Mouse (Mus musculus) limb, embryonic 15.5 days (tissue): ENCODE results near the gene Prrx2. TPM values are rescaled to one million over a fixed set of nuclear protein-coding genes. Genes with fewer than 3 reads are reported as not detected.
"Not testable (repeated sequence)": the region's sequence is repeated elsewhere in the genome, so short reads cannot be mapped to it uniquely, and the experiment has no call there.

Experiments
- ATAC-seq: fragments of 200-750 bp; cut with Nextera tagmentation; 2 replicates; pipeline ENCODE4 v1.8.0; 2017; ENCODE audit warnings: low read depth, moderate TSS enrichment; ENCODE audit not compliant: insufficient number of reproducible peaks, low FRiP score, low TSS enrichment
- H3K27ac ChIP-seq: fragments of 300-500 bp; sonication (generic); 2 replicates; pipeline ENCODE4 v1.5.1; 2015; ENCODE audit warnings: moderate library complexity, mild to moderate bottlenecking, inconsistent platforms
- H3K27me3 ChIP-seq: fragments of 300-500 bp; sonication (generic); 2 replicates; pipeline ENCODE4 v1.6.1; 2015; ENCODE audit warnings: inconsistent platforms
- H3K36me3 ChIP-seq: fragments of 300-500 bp; sonication (generic); 2 replicates; pipeline ENCODE4 v1.6.1; 2015; ENCODE audit warnings: inconsistent platforms
- H3K4me1 ChIP-seq: fragments of 300-500 bp; sonication (generic); 2 replicates; pipeline ENCODE4 v1.6.1; 2015; ENCODE audit warnings: inconsistent platforms
- H3K4me2 ChIP-seq: fragments of 300-500 bp; sonication (generic); 2 replicates; pipeline ENCODE4 v1.6.1; 2015; ENCODE audit warnings: mild to moderate bottlenecking, inconsistent platforms
- H3K4me3 ChIP-seq: fragments of 300-500 bp; sonication (generic); 2 replicates; pipeline ENCODE4 v1.5.1; 2015; ENCODE audit warnings: mild to moderate bottlenecking, inconsistent platforms
- H3K9ac ChIP-seq: fragments of 300-500 bp; sonication (generic); 2 replicates; pipeline ENCODE4 v1.6.1; 2015; ENCODE audit warnings: inconsistent platforms
- H3K9me3 ChIP-seq: fragments of 300-500 bp; sonication (generic); 2 replicates; pipeline ENCODE4 v1.6.1; 2016; ENCODE audit warnings: inconsistent platforms
- whole genome bisulfite sequencing: fragments of 180-500 bp; shearing (Covaris S2); methylation state at CpG from one replicate; pipeline ENCODE4 v1.1.7; 2015; 5-methylcytosine and 5-hydroxymethylcytosine counted together
- polyA plus RNA-seq: library from polyadenylated mRNA; unstranded; fragments of >200 nt; fragmentation: Nextera tagmentation; extraction: Ambion mirVana; gene quantifications from 2 replicates; pipeline ENCODE4 v1.2.1, GENCODE M21; 2015

The Prrx2 gene
- polyA plus RNA-seq, 1 experiment from 2014 or later, result 65.0 TPM

DNA sequence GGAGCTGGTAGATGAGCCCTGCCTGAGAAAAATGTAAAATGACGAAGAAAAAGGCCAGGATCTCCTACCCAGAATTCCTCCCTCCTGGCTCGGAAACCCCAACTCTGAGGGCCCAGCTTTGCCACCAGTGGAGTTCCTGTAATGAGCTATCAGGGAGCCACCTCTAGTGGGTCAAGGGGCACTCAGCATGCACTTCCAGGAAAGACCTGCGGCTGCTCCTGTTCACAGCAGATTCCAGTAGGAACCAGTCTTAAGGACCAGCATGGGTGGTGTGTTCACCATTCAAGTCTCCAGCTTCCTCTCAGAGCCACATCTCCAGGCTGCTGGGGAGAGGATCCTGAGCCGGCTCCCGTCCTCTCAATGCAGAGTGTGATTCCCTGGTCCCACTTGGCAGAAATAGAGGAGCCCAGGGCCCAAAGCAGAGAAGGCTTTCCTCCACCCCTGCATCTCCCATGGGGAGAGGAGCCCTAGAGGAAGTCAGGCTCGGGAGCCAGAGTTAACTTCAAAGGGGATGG is 66.9 kb downstream of the Prrx2 start:
- Histone ChIP-seq H3K27me3 (no peaks in the 10 kb centered on the region), H3K27ac (peak overlapping the region; percentile 29; the same call in 1 of the 2 replicates), H3K4me2 (peak overlapping the region; percentile 87), H3K4me1 (peaks cover 45% of the 10 kb centered on the region), H3K4me3 (peak overlapping the region; percentile 53), H3K9me3 (no peaks in the 10 kb centered on the region), H3K36me3 (peaks cover 6% of the 10 kb centered on the region; the same call in 1 of the 2 replicates), H3K9ac (0 out of 2 replicates have a peak overlapping the region, but pooled peaks have one; percentile 39)
- ATAC-seq, result no peak
- 39% methylated on average over 6 of the region's 6 CpGs for WGBS

DNA sequence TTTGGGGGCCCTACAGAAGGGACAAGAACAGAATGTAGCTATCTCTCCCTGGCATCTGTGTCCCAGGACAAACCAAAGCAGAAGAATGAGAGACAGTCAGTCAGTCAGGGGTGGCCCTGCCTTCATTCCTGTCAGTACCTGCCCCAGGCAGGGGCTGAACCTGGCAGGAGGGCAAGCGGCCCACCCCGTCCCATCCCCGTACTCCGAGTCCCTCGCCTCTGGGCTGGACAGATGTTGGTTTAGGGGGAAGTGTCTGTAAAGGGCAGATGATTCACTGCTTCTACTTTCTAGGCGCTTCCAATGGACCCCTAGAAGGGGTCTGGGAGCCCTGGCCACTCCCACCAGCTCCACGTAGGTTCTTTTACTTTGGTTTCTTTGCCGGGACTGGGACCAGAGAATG is 67.5 kb downstream of the Prrx2 start:
- H3K4me1 ChIP-seq, result peaks cover 40% of the 10 kb centered on the region
- peaks cover 6% of the 10 kb centered on the region; the same call in 1 of the 2 replicates for H3K36me3 ChIP-seq
- H3K27ac ChIP-seq, result peak overlapping the region; percentile 29
- ATAC-seq, result no peak
- peak overlapping the region; percentile 87 for H3K4me2 ChIP-seq
- WGBS, result 21% methylated on average over 8 of the region's 8 CpGs
- H3K9ac ChIP-seq, result peak overlapping the region; percentile 39
- H3K4me3 ChIP-seq, result peak overlapping the region; percentile 53
- H3K9me3 ChIP-seq, result no peaks in the 10 kb centered on the region
- H3K27me3 ChIP-seq, result no peaks in the 10 kb centered on the region

DNA sequence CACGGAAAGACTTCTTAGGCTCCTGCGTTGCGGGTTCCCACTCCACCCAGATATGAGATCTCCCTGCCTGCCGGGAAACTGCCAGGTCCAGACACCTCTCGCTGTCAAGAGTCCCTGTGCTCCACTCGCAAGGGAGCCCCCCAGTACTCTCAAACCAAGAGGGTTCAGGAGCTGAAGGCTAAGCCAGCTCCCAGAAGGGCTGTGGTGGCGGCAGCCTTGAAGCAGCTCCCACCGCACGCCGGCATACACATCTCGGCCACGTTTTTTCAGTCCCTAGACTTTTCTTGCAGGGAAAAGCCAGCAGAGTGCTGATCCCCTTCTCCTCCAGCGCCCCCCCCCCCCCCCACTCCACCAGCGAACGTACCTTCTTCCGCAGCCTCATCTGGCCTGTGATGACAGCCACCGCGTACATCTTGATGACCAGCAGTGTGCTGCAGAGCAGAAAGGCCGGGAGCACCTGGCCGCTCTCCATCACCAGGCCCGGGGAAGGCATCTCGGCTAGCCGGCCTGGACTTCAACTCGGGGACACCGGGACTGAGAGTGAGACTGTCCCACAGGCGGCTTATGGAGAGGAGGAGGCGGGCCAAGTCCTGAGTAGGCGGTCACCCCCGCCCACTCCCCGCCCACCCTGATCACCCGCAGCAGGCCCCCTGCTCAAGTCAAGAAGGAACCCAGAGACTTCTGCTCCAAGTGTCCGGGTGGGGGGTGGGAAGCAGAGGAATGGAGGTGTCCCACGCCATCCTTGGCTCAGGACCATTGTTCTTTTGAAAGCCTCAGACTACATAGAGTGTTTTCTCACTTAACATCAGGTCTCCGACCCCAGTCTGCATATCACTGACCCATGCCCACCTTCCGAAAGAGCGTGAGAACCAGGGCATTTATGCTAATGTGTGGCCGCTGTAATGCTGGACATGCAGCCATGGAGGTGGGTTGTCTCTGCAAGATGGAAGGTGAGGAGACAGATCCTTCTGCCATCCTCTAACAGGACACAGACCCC is 68.3 kb downstream of the Prrx2 start:
- peak; percentile 64; the same call in 1 of the 2 replicates for ATAC-seq
- H3K9ac ChIP-seq, result peak overlapping the region; percentile 39

DNA sequence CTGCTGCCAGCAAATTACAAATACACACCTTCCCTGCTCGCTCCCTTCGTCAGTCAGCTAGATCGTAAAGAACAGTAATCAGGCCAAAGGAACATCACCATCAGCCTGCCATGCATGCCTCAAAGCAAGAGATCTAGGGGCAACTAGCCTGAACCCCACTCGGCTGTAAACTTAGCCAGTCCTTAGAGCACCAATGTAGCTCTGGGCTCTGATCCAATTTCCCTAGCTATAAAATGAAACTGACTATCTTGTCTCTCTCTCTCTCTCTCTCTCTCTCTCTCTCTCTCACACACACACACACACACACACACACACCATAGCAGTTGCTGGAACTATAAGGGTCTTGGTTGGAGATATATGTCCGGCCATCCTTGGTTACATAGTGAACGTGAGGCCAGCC is 69.5 kb downstream of the Prrx2 start:
- 68% methylated on average over 6 of the region's 6 CpGs for WGBS

More for the DNA sequence above, 68.3 kb downstream of the Prrx2 start:
- Histone ChIP-seq H3K4me3 (peak overlapping the region; percentile 53), H3K27me3 (no peaks in the 10 kb centered on the region), H3K36me3 (peaks cover 6% of the 10 kb centered on the region; the same call in 1 of the 2 replicates), H3K4me2 (peak overlapping the region; percentile 87), H3K9me3 (no peaks in the 10 kb centered on the region), H3K4me1 (peaks cover 32% of the 10 kb centered on the region), H3K27ac (peak overlapping the region; percentile 29)
- 7% methylated on average over 35 of the region's 37 CpGs for WGBS

DNA sequence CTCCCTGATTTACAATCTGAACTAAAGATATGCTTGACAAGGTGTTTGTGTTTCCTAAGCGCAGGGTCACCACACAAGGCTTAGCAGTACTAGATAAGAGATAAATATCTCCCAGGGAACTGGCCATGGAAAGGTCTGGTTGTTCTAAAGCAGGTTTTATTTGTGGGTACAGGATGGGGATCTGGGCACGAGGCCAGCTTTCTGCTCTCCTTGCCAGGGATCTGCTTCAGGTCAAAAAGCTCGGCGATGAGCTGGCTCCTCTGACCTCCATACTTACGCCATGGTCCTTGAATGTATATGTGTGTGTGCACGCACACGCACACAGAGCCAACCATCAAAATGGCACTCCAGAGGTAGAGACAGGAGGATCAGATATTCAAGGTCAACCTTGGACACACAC is 70.2 kb downstream of the Prrx2 start:
- Histone ChIP-seq H3K4me3 (no peak overlapping the region), H3K27ac (no peak overlapping the region), H3K9ac (no peak overlapping the region), H3K4me2 (no peak overlapping the region), H3K4me1 (peaks cover 28% of the 10 kb centered on the region), H3K27me3 (no peaks in the 10 kb centered on the region), H3K9me3 (no peaks in the 10 kb centered on the region), H3K36me3 (peaks cover 3% of the 10 kb centered on the region; the same call in 1 of the 2 replicates)
- ATAC-seq, result no peak
- 62% methylated on average over 7 of the region's 7 CpGs for WGBS

More for the DNA sequence above, 69.5 kb downstream of the Prrx2 start:
- no peak overlapping the region for H3K9ac ChIP-seq
- H3K4me1 ChIP-seq, result peaks cover 28% of the 10 kb centered on the region
- H3K27ac ChIP-seq, result no peak overlapping the region
- no peak for ATAC-seq
- no peak overlapping the region for H3K4me2 ChIP-seq
- H3K4me3 ChIP-seq, result no peak overlapping the region
- no peaks in the 10 kb centered on the region for H3K27me3 ChIP-seq
- H3K9me3 ChIP-seq, result no peaks in the 10 kb centered on the region
- H3K36me3 ChIP-seq, result peaks cover 6% of the 10 kb centered on the region; the same call in 1 of the 2 replicates

DNA sequence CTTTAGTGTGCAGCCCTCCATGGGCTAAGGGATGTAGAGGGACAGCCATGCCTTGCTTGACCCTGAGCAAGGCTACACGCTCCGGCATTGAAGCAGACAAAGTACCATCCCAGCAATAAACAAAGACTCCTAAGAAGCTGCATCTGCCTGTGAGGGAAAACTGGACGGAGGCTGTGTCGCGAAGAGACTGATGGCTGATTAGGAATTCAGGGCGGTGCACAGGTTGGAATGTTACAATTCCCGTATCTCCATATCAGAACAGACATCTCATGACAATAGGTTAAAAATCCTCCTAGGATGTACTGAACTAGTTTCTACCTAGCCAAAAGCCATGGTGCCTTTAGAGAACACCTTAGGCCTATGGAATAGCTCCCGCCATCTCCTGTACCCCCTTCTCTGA is 71.1 kb downstream of the Prrx2 start:
- Histone ChIP-seq H3K9ac (no peak overlapping the region), H3K4me2 (no peak overlapping the region), H3K36me3 (no peaks in the 10 kb centered on the region), H3K4me1 (peaks cover 28% of the 10 kb centered on the region), H3K27ac (0 out of 2 replicates have a peak overlapping the region, but pooled peaks have one; percentile 13), H3K27me3 (no peaks in the 10 kb centered on the region), H3K4me3 (no peak overlapping the region), H3K9me3 (no peaks in the 10 kb centered on the region)
- WGBS, result 80% methylated on average over 8 of the region's 8 CpGs
- no peak for ATAC-seq

DNA sequence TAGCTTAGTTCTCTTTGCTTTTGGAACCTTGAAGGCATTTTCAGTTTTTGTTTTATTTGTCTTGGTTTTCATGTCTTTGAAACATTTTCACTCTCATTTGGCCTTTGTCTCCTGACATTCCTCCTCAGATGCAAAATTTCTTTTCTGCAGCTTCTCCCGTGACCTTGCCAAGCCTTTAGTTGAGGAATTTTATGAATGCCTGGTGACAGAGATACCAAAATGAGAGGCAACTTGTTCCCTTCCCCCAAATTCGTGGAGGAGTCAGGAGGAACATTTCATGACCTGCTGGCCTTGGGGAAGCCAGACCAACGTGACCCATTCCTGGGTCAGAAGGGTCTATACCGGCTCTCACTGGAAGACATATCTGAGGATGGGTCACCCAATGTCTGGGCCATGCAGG is 71.9 kb downstream of the Prrx2 start:
- Histone ChIP-seq H3K4me1 (peaks cover 24% of the 10 kb centered on the region), H3K4me2 (no peak overlapping the region), H3K4me3 (no peak overlapping the region), H3K27me3 (no peaks in the 10 kb centered on the region), H3K36me3 (no peaks in the 10 kb centered on the region), H3K9ac (no peak overlapping the region), H3K9me3 (no peaks in the 10 kb centered on the region), H3K27ac (no peak overlapping the region)
- WGBS, result 69% methylated on average over 4 of the region's 4 CpGs
- no peak for ATAC-seq

DNA sequence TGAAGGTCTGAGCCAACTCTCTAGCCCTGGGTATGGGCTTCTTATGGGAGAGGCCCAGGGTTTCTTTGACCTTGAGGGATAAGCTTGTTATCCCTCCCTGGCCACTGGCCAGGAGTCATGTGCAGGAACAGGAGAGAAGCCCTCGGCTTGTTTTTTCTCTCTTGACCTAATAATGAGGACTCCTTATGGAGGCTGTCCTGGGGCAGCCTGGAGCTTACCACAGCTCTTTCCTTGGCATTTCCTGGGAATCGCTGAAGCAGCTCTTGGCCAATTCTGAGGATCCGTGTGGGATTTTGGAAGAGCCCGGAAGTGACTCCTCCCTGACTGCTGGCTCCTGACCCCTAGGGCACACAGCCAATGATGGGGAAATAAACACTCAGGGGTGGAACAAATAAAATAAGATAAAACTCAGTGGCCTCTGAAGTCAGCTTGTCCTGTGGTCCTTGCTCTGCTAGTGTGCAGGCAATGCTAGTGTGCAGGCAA is 77.6 kb downstream of the Prrx2 start:
- H3K9me3 ChIP-seq, result no peaks in the 10 kb centered on the region
- H3K4me2 ChIP-seq, result no peak overlapping the region
- WGBS, result 46% methylated on average over 4 of the region's 4 CpGs
- H3K27ac ChIP-seq, result no peak overlapping the region
- H3K36me3 ChIP-seq, result no peaks in the 10 kb centered on the region
- H3K27me3 ChIP-seq, result no peaks in the 10 kb centered on the region
- no peak for ATAC-seq
- H3K4me3 ChIP-seq, result no peak overlapping the region
- peaks cover 7% of the 10 kb centered on the region; the same call in 1 of the 2 replicates for H3K4me1 ChIP-seq
- no peak overlapping the region for H3K9ac ChIP-seq

DNA sequence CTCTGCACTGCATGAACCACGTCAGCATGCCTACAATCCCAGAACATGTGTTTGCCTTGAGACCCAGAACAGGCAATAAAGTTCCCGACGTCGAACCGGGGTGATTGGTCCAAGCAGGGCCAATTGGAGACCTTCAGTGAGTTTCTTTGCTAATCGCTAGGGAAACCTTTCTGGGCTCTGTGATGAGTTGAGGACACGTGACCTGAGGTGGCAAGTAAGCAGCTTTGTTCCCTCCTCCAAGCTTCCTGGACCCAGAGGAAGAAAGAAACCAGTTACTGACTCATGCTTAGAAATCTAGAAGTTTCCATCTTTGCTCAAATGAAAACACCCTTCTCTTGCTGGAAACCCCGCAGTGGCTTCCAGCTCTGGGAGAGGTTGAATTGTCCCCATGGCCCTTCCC is 78.2 kb downstream of the Prrx2 start:
- H3K4me3 ChIP-seq, result no peak overlapping the region
- H3K9me3 ChIP-seq, result no peaks in the 10 kb centered on the region
- ATAC-seq, result no peak
- 69% methylated on average over 8 of the region's 8 CpGs for WGBS
- no peaks in the 10 kb centered on the region for H3K27me3 ChIP-seq
- no peak overlapping the region for H3K4me2 ChIP-seq
- no peak overlapping the region for H3K27ac ChIP-seq
- H3K9ac ChIP-seq, result no peak overlapping the region
- no peaks in the 10 kb centered on the region for H3K36me3 ChIP-seq
- peaks cover 13% of the 10 kb centered on the region for H3K4me1 ChIP-seq

DNA sequence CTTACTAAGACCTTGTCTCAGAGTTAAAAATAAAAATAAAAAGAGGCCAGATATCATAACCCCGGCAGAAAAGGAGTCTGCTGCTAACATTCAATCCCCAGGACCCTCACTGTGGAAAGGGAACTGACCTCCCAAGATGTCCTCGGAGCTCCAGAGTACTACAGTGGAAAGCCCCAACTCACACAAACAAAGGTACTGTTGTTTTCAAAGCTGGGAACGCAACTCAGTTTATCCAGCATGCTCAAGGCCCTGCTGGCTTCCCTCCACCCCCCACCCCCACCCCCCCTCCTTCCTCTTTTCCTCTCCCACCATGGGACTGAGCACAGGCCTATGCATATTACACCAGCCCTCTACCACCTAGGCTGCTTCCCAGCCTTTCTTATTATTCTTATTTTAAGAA is 80.1 kb downstream of the Prrx2 start:
- no peak for ATAC-seq
- Histone ChIP-seq H3K27me3 (no peaks in the 10 kb centered on the region), H3K4me3 (no peak overlapping the region), H3K4me2 (no peak overlapping the region), H3K36me3 (no peaks in the 10 kb centered on the region), H3K9ac (no peak overlapping the region), H3K4me1 (peaks cover 28% of the 10 kb centered on the region), H3K27ac (no peak overlapping the region), H3K9me3 (no peaks in the 10 kb centered on the region)
- 42% methylated on average over 3 of the region's 3 CpGs for WGBS

DNA sequence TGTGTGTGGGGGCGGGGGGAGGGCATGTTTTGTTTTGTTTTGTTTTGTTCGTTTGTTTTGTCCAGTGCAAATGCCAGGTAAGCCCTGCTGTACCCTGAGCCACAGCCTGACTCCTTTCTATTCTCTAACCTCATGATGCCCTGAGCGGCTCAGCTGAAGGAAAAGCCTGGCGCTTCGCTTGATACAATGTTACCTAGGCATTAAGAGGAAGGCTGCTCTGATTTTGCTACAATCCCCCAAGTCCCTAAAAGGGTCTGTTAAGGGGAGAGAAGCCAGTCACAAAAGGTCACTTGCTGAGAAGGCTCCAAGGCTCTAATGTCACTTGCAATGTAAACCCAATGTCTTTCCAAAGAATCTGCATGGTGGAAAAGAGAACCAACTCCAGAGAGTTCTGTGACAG is 80.6 kb downstream of the Prrx2 start:
- H3K4me2 ChIP-seq, result no peak overlapping the region
- peaks cover 28% of the 10 kb centered on the region for H3K4me1 ChIP-seq
- H3K4me3 ChIP-seq, result no peak overlapping the region
- WGBS, result 80% methylated on average over 5 of the region's 5 CpGs
- ATAC-seq, result no peak
- no peak overlapping the region for H3K9ac ChIP-seq
- no peaks in the 10 kb centered on the region for H3K27me3 ChIP-seq
- H3K9me3 ChIP-seq, result no peaks in the 10 kb centered on the region
- no peak overlapping the region for H3K27ac ChIP-seq
- H3K36me3 ChIP-seq, result no peaks in the 10 kb centered on the region

DNA sequence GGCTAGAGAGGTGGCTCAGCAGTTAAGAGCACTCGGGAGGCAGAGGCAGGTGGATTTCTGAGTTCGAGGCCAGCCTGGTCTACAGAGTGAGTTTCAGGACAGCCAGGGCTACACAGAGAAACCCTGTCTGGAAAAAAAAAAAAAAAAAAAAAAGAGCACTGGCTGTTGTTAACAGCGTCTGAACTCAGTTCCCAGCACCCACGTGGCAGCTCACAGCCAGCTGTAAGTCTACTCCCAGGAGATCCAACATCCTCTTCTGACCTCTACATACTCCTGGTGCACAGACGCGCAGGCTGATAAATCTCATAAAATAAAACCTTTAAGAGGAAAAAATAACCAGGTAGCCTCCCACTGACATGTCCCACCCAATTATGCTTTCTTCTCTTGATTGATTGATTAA is 81.2 kb downstream of the Prrx2 start:
- H3K4me2 ChIP-seq, H3K9ac ChIP-seq, H3K9me3 ChIP-seq, H3K27me3 ChIP-seq, ATAC-seq, H3K4me3 ChIP-seq, H3K36me3 ChIP-seq, H3K27ac ChIP-seq: not testable (repeated sequence)
- 58% methylated on average over 6 of the region's 6 CpGs for WGBS
- peaks cover 28% of the 10 kb centered on the region for H3K4me1 ChIP-seq
